Mouse (Mus musculus) lung, adult 2 months (tissue): ENCODE results near the gene Herc1.

Experiments used
- CTCF ChIP-seq: fragments of 200-500 bp; IDR thresholded peaks from 2 replicates; pipeline ENCODE4 v1.5.1; 2011; ENCODE audit warnings: mild to moderate bottlenecking, low read length, control low read depth; ENCODE audit not compliant: insufficient read depth
- POLR2A ChIP-seq: fragments of 200-500 bp; IDR thresholded peaks from 2 replicates; pipeline ENCODE4 v1.6.1; 2011; ENCODE audit warnings: low read depth, mild to moderate bottlenecking, control low read depth, low read length, borderline replicate concordance; ENCODE audit errors: extremely low read depth

- TF ChIP-seq CTCF (no peak), POLR2A (no peak)
These were observed 9.7 kb upstream of the Herc1 start for GRCm38 (mm10) chr9:66340394-66341094.
